Mouse (Mus musculus) stomach, embryonic 15.5 days (tissue): ENCODE measurements around the gene Zgrf1. TPM values are rescaled to one million over a fixed set of nuclear protein-coding genes. Genes with fewer than 3 reads are reported as not detected.
A peak's percentile ranks its signal among the peaks of the same experiment; 100 is the strongest.

Source experiments
- ATAC-seq: fragments of 200-750 bp; cut with Nextera tagmentation; 2 replicates; pipeline ENCODE4 v1.8.0; 2017; ENCODE audit warnings: low read depth, moderate number of reproducible peaks, moderate TSS enrichment; ENCODE audit not compliant: insufficient read depth, low FRiP score
- H3K27ac ChIP-seq: fragments of 300-500 bp; sonication (generic); 2 replicates; pipeline ENCODE4 v1.5.1; 2015; ENCODE audit warnings: mild to moderate bottlenecking, inconsistent platforms
- H3K27me3 ChIP-seq: fragments of 300-500 bp; sonication (generic); replicated peaks from 2 replicates; pipeline ENCODE4 v1.6.1; 2015; ENCODE audit warnings: inconsistent platforms
- H3K36me3 ChIP-seq: fragments of 300-500 bp; sonication (generic); 2 replicates; pipeline ENCODE4 v1.6.1; 2015; ENCODE audit warnings: inconsistent platforms
- H3K4me1 ChIP-seq: fragments of 300-500 bp; sonication (generic); 2 replicates; pipeline ENCODE4 v1.6.1; 2015; ENCODE audit warnings: inconsistent platforms
- H3K4me2 ChIP-seq: fragments of 300-500 bp; sonication (generic); 2 replicates; pipeline ENCODE4 v1.6.1; 2015; ENCODE audit warnings: mild to moderate bottlenecking, inconsistent platforms
- H3K4me3 ChIP-seq: fragments of 300-500 bp; sonication (generic); replicated peaks from 2 replicates; pipeline ENCODE4 v1.5.1; 2015; ENCODE audit warnings: inconsistent platforms
- H3K9ac ChIP-seq: fragments of 300-500 bp; sonication (generic); 2 replicates; pipeline ENCODE4 v1.6.1; 2015; ENCODE audit warnings: inconsistent platforms
- H3K9me3 ChIP-seq: fragments of 300-500 bp; sonication (generic); 2 replicates; pipeline ENCODE4 v1.6.1; 2016; ENCODE audit warnings: inconsistent platforms
- WGBS: fragments of 180-500 bp; shearing (Covaris S2); methylation state at CpG from one replicate; pipeline ENCODE4 v1.1.7; 2015; 5-methylcytosine and 5-hydroxymethylcytosine counted together
- polyA plus RNA-seq: library from polyadenylated mRNA; unstranded; fragments of >200 nt; fragmentation: Nextera tagmentation; extraction: Ambion mirVana; gene quantifications from 2 replicates; pipeline ENCODE4 v1.2.1, GENCODE M21; 2015

The Zgrf1 gene
- polyA plus RNA-seq, 1 experiment from 2014 or later: 7.2 TPM

- Histone ChIP-seq H3K9ac (no peak overlapping the region), H3K27ac (no peak overlapping the region), H3K4me3 (no peak overlapping the region), H3K27me3 (no peaks in the 10 kb centered on the region), H3K4me1 (no peaks in the 10 kb centered on the region), H3K4me2 (no peak overlapping the region), H3K9me3 (no peaks in the 10 kb centered on the region), H3K36me3 (no peaks in the 10 kb centered on the region)
- ATAC-seq: no peak
- WGBS: 49% methylated on average over 3 of the region's 3 CpGs
These were observed 24.1 kb upstream of the Zgrf1 start for GRCm38 (mm10) chr3:127529210-127529609.

- Histone ChIP-seq H3K27ac (no peak overlapping the region), H3K4me2 (no peak overlapping the region), H3K4me1 (no peaks in the 10 kb centered on the region), H3K27me3 (no peaks in the 10 kb centered on the region), H3K36me3 (no peaks in the 10 kb centered on the region), H3K9ac (no peak overlapping the region), H3K4me3 (no peak overlapping the region), H3K9me3 (no peaks in the 10 kb centered on the region)
- WGBS: 79% methylated on average over 4 of the region's 4 CpGs
- no peak for ATAC-seq
These were observed 23.5 kb upstream of the Zgrf1 start for GRCm38 (mm10) chr3:127529824-127530223.

GRCm38 (mm10) chr3:127530293-127530692 is 23.0 kb upstream of the Zgrf1 start:
- H3K4me1 ChIP-seq: no peaks in the 10 kb centered on the region
- 24% methylated on average over 4 of the region's 4 CpGs for WGBS
- H3K27me3 ChIP-seq: no peaks in the 10 kb centered on the region
- no peaks in the 10 kb centered on the region for H3K36me3 ChIP-seq
- H3K4me2 ChIP-seq: no peak overlapping the region
- ATAC-seq: no peak
- no peak overlapping the region for H3K4me3 ChIP-seq
- no peak overlapping the region for H3K27ac ChIP-seq
- no peak overlapping the region for H3K9ac ChIP-seq
- no peaks in the 10 kb centered on the region for H3K9me3 ChIP-seq

- Histone ChIP-seq H3K4me1 (no peaks in the 10 kb centered on the region), H3K4me3 (no peak overlapping the region), H3K9me3 (no peaks in the 10 kb centered on the region), H3K27me3 (no peaks in the 10 kb centered on the region), H3K4me2 (no peak overlapping the region), H3K27ac (no peak overlapping the region), H3K9ac (no peak overlapping the region), H3K36me3 (0 out of 2 replicates have a peak, but pooled peaks cover 10% of the 10 kb centered on the region)
- WGBS: 68% methylated on average over 6 of the region's 6 CpGs
- ATAC-seq: no peak
These were observed 14.1 kb upstream of the Zgrf1 start for GRCm38 (mm10) chr3:127539193-127539592.

GRCm38 (mm10) chr3:127543976-127544375 is 9.3 kb upstream of the Zgrf1 start:
- Histone ChIP-seq H3K4me1 (no peaks in the 10 kb centered on the region), H3K27me3 (no peaks in the 10 kb centered on the region), H3K4me2 (no peak overlapping the region), H3K9me3 (no peaks in the 10 kb centered on the region), H3K4me3 (no peak overlapping the region), H3K36me3 (peaks cover 18% of the 10 kb centered on the region; the same call in 1 of the 2 replicates), H3K9ac (no peak overlapping the region), H3K27ac (no peak overlapping the region)
- WGBS: 79% methylated on average over 4 of the region's 4 CpGs
- no peak for ATAC-seq

- Histone ChIP-seq H3K4me1 (no peaks in the 10 kb centered on the region), H3K36me3 (peaks cover 18% of the 10 kb centered on the region; the same call in 1 of the 2 replicates), H3K4me2 (no peak overlapping the region), H3K9me3 (no peaks in the 10 kb centered on the region), H3K27me3 (no peaks in the 10 kb centered on the region), H3K27ac (no peak overlapping the region), H3K9ac (no peak overlapping the region), H3K4me3 (no peak overlapping the region)
- WGBS: 40% methylated on average over 5 of the region's 5 CpGs
- ATAC-seq: no peak
These were observed 8.6 kb upstream of the Zgrf1 start for GRCm38 (mm10) chr3:127544610-127545121.

GRCm38 (mm10) chr3:127547882-127548281 is 5.4 kb upstream of the Zgrf1 start:
- H3K27ac ChIP-seq: no peak overlapping the region
- no peak overlapping the region for H3K4me2 ChIP-seq
- no peaks in the 10 kb centered on the region for H3K9me3 ChIP-seq
- no peak overlapping the region for H3K9ac ChIP-seq
- WGBS: 49% methylated on average over 5 of the region's 5 CpGs
- no peak overlapping the region for H3K4me3 ChIP-seq
- ATAC-seq: no peak
- H3K27me3 ChIP-seq: no peaks in the 10 kb centered on the region
- H3K36me3 ChIP-seq: peaks cover 14% of the 10 kb centered on the region; the same call in 1 of the 2 replicates
- H3K4me1 ChIP-seq: no peaks in the 10 kb centered on the region

GRCm38 (mm10) chr3:127552434-127552972 is 786 bp upstream of the Zgrf1 start:
- H3K27me3 ChIP-seq: no peaks in the 10 kb centered on the region
- peaks cover 5% of the 10 kb centered on the region; the same call in 1 of the 2 replicates for H3K36me3 ChIP-seq
- peak overlapping the region; percentile 73 for H3K4me3 ChIP-seq
- WGBS: 4% methylated on average over 10 of the region's 13 CpGs
- peak overlapping the region; percentile 60 for H3K4me2 ChIP-seq
- H3K9ac ChIP-seq: no peak overlapping the region
- H3K27ac ChIP-seq: peak overlapping the region; percentile 97
- H3K9me3 ChIP-seq: no peaks in the 10 kb centered on the region
- H3K4me1 ChIP-seq: peaks cover 7% of the 10 kb centered on the region
- ATAC-seq: no peak

GRCm38 (mm10) chr3:127553720-127554043 is 393 bp downstream of the Zgrf1 start:
- no peaks in the 10 kb centered on the region for H3K27me3 ChIP-seq
- 0% methylated on average over 4 of the region's 4 CpGs for WGBS
- H3K4me2 ChIP-seq: peak overlapping the region; percentile 73
- no peaks in the 10 kb centered on the region for H3K9me3 ChIP-seq
- H3K4me3 ChIP-seq: peak overlapping the region; percentile 73
- ATAC-seq: no peak
- peak overlapping the region; percentile 46; the same call in 1 of the 2 replicates for H3K9ac ChIP-seq
- H3K4me1 ChIP-seq: peaks cover 7% of the 10 kb centered on the region
- no peak overlapping the region for H3K27ac ChIP-seq
- peaks cover 5% of the 10 kb centered on the region; the same call in 1 of the 2 replicates for H3K36me3 ChIP-seq

- Histone ChIP-seq H3K9ac (no peak overlapping the region), H3K4me1 (peaks cover 7% of the 10 kb centered on the region), H3K36me3 (peaks cover 5% of the 10 kb centered on the region; the same call in 1 of the 2 replicates), H3K4me2 (peak overlapping the region; percentile 73), H3K4me3 (peak overlapping the region; percentile 13; the same call in 1 of the 2 replicates), H3K27ac (no peak overlapping the region), H3K9me3 (no peaks in the 10 kb centered on the region), H3K27me3 (no peaks in the 10 kb centered on the region)
- ATAC-seq: no peak
- WGBS: 37% methylated on average over 5 of the region's 5 CpGs
These were observed 1.4 kb downstream of the Zgrf1 start for GRCm38 (mm10) chr3:127554723-127555122.

GRCm38 (mm10) chr3:127558201-127558600 is 4.9 kb downstream of the Zgrf1 start:
- Histone ChIP-seq H3K4me3 (no peak overlapping the region), H3K36me3 (peaks cover 17% of the 10 kb centered on the region), H3K27me3 (no peaks in the 10 kb centered on the region), H3K4me2 (no peak overlapping the region), H3K9ac (no peak overlapping the region), H3K4me1 (peaks cover 7% of the 10 kb centered on the region), H3K9me3 (no peaks in the 10 kb centered on the region), H3K27ac (no peak overlapping the region)
- no peak for ATAC-seq

- H3K36me3 ChIP-seq: peaks cover 15% of the 10 kb centered on the region
- no peaks in the 10 kb centered on the region for H3K27me3 ChIP-seq
- no peak overlapping the region for H3K4me3 ChIP-seq
- H3K27ac ChIP-seq: no peak overlapping the region
- WGBS: 91% methylated on average over 4 of the region's 4 CpGs
- no peak overlapping the region for H3K4me2 ChIP-seq
- H3K9me3 ChIP-seq: no peaks in the 10 kb centered on the region
- H3K9ac ChIP-seq: no peak overlapping the region
- no peaks in the 10 kb centered on the region for H3K4me1 ChIP-seq
- ATAC-seq: no peak
These were observed 9.7 kb downstream of the Zgrf1 start for GRCm38 (mm10) chr3:127562974-127563373.

- 72% methylated on average over 3 of the region's 3 CpGs for WGBS
These were observed 11.8 kb downstream of the Zgrf1 start for GRCm38 (mm10) chr3:127565129-127565528.

More at GRCm38 (mm10) chr3:127565129-127565528, 11.8 kb downstream of the Zgrf1 start:
- Histone ChIP-seq H3K27me3 (no peaks in the 10 kb centered on the region), H3K4me1 (no peaks in the 10 kb centered on the region), H3K36me3 (peaks cover 22% of the 10 kb centered on the region), H3K27ac (no peak overlapping the region), H3K4me2 (no peak overlapping the region), H3K9ac (no peak overlapping the region), H3K4me3 (no peak overlapping the region), H3K9me3 (no peaks in the 10 kb centered on the region)
- no peak for ATAC-seq
